ENCODE assay signal across 15 mouse cellular contexts in genomic region chr11:117373195-117373594, GRCm38 (mm10).
DNase-seq lines count a peak whose midpoint lies in the region; ATAC-seq and TF ChIP-seq lines count a peak whose summit lies in the region.
"Had no signal": no experiment of that assay in that cellular context is flagged by ENCODE, and none has a peak within 500 bp of the region (broad histone marks: within the 10 kb centered on the region; RNA-seq: fewer than 3 reads in every experiment).

No protein-coding gene starts in this region.

- peaks cover 9% of the 10 kb centered on the region for H3K27me3 ChIP-seq in midbrain, embryonic 10.5 days (ENCODE audit: low read depth, poor library complexity, severe bottlenecking)
- H3K27me3 ChIP-seq in midbrain, embryonic 11.5 days (ENCODE audit: control insufficient read depth, insufficient read depth, low read length) = no peaks in the 10 kb centered on the region
- 0 out of 2 replicates have a peak, but pooled peaks cover 6% of the 10 kb centered on the region for H3K27me3 ChIP-seq in embryonic facial prominence, embryonic 13.5 days
- no peaks in the 10 kb centered on the region for H3K27me3 ChIP-seq in midbrain, embryonic 16.5 days (ENCODE audit: control insufficient read depth, insufficient read depth, low read depth, low read length)

- WGBS in midbrain, embryonic 10.5 days = 84% methylated on average over 20 of the region's 20 CpGs
- WGBS in midbrain, embryonic 11.5 days = 87% methylated on average over 20 of the region's 20 CpGs
- WGBS in embryonic facial prominence, embryonic 13.5 days = 58% methylated on average over 20 of the region's 20 CpGs
- 55% methylated on average over 20 of the region's 20 CpGs for WGBS in midbrain, embryonic 16.5 days

- H3K9me3 ChIP-seq in midbrain, embryonic 10.5 days (replicated peaks) = no peaks in the 10 kb centered on the region
- H3K9me3 ChIP-seq in midbrain, embryonic 11.5 days (ENCODE audit: control insufficient read depth, low read length) = no peaks in the 10 kb centered on the region
- H3K9me3 ChIP-seq in embryonic facial prominence, embryonic 13.5 days = no peaks in the 10 kb centered on the region
- no peaks in the 10 kb centered on the region for H3K9me3 ChIP-seq in midbrain, embryonic 16.5 days (replicated peaks; ENCODE audit: control insufficient read depth, low read length, poor library complexity, severe bottlenecking)

- no peaks in the 10 kb centered on the region for H3K36me3 ChIP-seq in midbrain, embryonic 10.5 days
- H3K36me3 ChIP-seq in midbrain, embryonic 11.5 days (ENCODE audit: control insufficient read depth, insufficient read depth, low read length) = no peaks in the 10 kb centered on the region
- H3K36me3 ChIP-seq in embryonic facial prominence, embryonic 13.5 days = no peaks in the 10 kb centered on the region
- H3K36me3 ChIP-seq in midbrain, embryonic 16.5 days (ENCODE audit: control insufficient read depth, insufficient read depth, low read length) = no peaks in the 10 kb centered on the region

- no peak overlapping the region for H3K4me2 ChIP-seq in midbrain, embryonic 11.5 days
- H3K4me2 ChIP-seq in embryonic facial prominence, embryonic 13.5 days = no peak overlapping the region
- no peak overlapping the region for H3K4me2 ChIP-seq in midbrain, embryonic 16.5 days (ENCODE audit: low read length)
- H3K4me2 ChIP-seq: heart, embryonic 11.5 days; liver, embryonic 11.5 days had no signal

- no peak for ATAC-seq in midbrain, embryonic 11.5 days (ENCODE audit: low FRiP score)
- no peak for ATAC-seq in embryonic facial prominence, embryonic 13.5 days (ENCODE audit: insufficient number of reproducible peaks, insufficient read depth, low FRiP score, low TSS enrichment, low read depth)
- ATAC-seq in midbrain, embryonic 16.5 days = no peak

- intact Hi-C loops in gastrocnemius, adult 2 months (cut with DNase I) = no loop called here
- intact Hi-C loops in gastrocnemius, postnatal 36 days (cut with DNase I) = no loop called here
- intact Hi-C loops in left cerebral cortex, postnatal 25 days (cut with DNase I) = no loop called here

- no peak for TF ChIP-seq CTCF in gastrocnemius, adult 2 months (IDR thresholded peaks at IDR 0.05)

- no peak overlapping the region for H3K4me3 ChIP-seq in gastrocnemius, adult 2 months
- no peak overlapping the region for H3K4me3 ChIP-seq in midbrain, embryonic 10.5 days
- no peak overlapping the region for H3K4me3 ChIP-seq in midbrain, embryonic 11.5 days (ENCODE audit: low read depth, low read length)
- no peak overlapping the region for H3K4me3 ChIP-seq in embryonic facial prominence, embryonic 13.5 days
- no peak overlapping the region for H3K4me3 ChIP-seq in midbrain, embryonic 16.5 days (ENCODE audit: low read depth, low read length)
- H3K4me3 ChIP-seq: left cerebral cortex, adult 2 months had no signal

- no peak overlapping the region for H3K9ac ChIP-seq in midbrain, embryonic 11.5 days (ENCODE audit: low read length)
- H3K9ac ChIP-seq in embryonic facial prominence, embryonic 13.5 days = no peak overlapping the region
- H3K9ac ChIP-seq in midbrain, embryonic 16.5 days (ENCODE audit: low read depth, low read length) = no peak overlapping the region

- peaks cover 38% of the 10 kb centered on the region for H3K4me1 ChIP-seq in midbrain, embryonic 10.5 days
- no peaks in the 10 kb centered on the region for H3K4me1 ChIP-seq in midbrain, embryonic 11.5 days (ENCODE audit: control insufficient read depth, insufficient read depth, low read length)
- H3K4me1 ChIP-seq in embryonic facial prominence, embryonic 13.5 days = peaks cover 31% of the 10 kb centered on the region
- H3K4me1 ChIP-seq in midbrain, embryonic 16.5 days (ENCODE audit: control insufficient read depth, insufficient read depth, low read length) = peaks cover 5% of the 10 kb centered on the region; the same call in 1 of the 2 replicates

- no peak overlapping the region for H3K27ac ChIP-seq in gastrocnemius, adult 2 months
- H3K27ac ChIP-seq in midbrain, embryonic 10.5 days (replicated peaks) = peak overlapping the region; percentile 68
- H3K27ac ChIP-seq in midbrain, embryonic 11.5 days (ENCODE audit: low read depth, low read length) = no peak overlapping the region
- H3K27ac ChIP-seq in embryonic facial prominence, embryonic 13.5 days = peak overlapping the region; percentile 51; the same call in 1 of the 2 replicates
- peak overlapping the region; percentile 41; the same call in 1 of the 2 replicates for H3K27ac ChIP-seq in midbrain, embryonic 16.5 days (ENCODE audit: low read length)
- H3K27ac ChIP-seq: left cerebral cortex, adult 2 months had no signal

- DNase-seq in gastrocnemius, adult 2 months = peak; percentile 44
- DNase-seq in gastrocnemius, postnatal 36 days = no peak
- DNase-seq in midbrain, embryonic 10.5 days (ENCODE audit: low spot score) = no peak
- DNase-seq in midbrain, embryonic 11.5 days (ENCODE audit: low spot score, missing footprints) = no peak
- DNase-seq in kidney, postnatal 25 days = no peak
- no peak for DNase-seq in left cerebral cortex, postnatal 25 days (ENCODE audit: low spot score in 2 of 2)
- DNase-seq: B cell, adult 2 months; cerebellum, adult 8-10 months; kidney, postnatal 10 days; thymus, adult 2 months had no signal

Comparison
In these comparisons a context has a peak if more than half of its experiments do, and no peak if none do; other contexts are left out.
1. H3K27ac ChIP-seq: peak in midbrain, embryonic 10.5 days (single experiment), embryonic facial prominence, embryonic 13.5 days (single experiment) and midbrain, embryonic 16.5 days (single experiment); none in gastrocnemius, adult 2 months (single experiment) and midbrain, embryonic 11.5 days (single experiment).